Mouse (Mus musculus): ENCODE measurements around the gene Fam19a3. TPM values are rescaled to one million over a fixed set of nuclear protein-coding genes. Genes with fewer than 3 reads are reported as not detected.

The Fam19a3 gene
- 0.21 TPM in 1 of 2 replicates, not detected in the other for total RNA-seq (2014; rRNA removed)
- not detected in 2 replicates for polyA plus RNA-seq (2015; fragmentation: Nextera tagmentation; extraction: Ambion mirVana)

DNA sequence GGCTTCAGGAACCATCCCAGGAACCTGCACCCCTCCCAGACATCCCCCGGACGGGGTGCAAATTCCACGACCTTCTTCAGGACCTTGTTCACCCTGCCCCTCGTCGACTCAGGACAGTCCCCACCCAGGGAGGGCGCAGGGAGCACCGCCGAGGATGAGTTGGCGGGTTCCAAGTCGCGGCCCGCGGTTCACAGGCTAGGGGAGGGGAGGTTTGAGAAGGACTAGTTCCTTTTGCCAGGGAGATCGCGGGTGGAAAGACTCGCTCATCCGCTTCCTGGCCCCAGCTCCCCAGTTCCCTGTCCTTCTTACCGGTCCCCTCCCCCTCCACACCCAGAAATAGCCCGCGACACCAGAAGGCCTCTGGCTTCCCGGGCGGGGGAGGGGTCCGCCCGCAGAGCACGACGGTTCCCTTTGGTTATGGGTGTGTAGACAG, at the start of gene Fam19a3:
TSS of gene Fam19a3 (minus strand) at position 370 of the 433 bp plus-strand sequence.
- H3K4me2 ChIP-seq (ENCODE audit: low read depth, low read length): peak within 1 kb of the TSS; percentile 73
- no peak for DNase-seq (ENCODE audit: low spot score)
- no peak within 1 kb of the TSS for H3K27ac ChIP-seq
- TF ChIP-seq CTCF (IDR thresholded peaks at IDR 0.05; ENCODE audit: low read depth): no peak
- H3K9me3 ChIP-seq (ENCODE audit: low read length): no peaks in the 10 kb centered on the region
- H3K27me3 ChIP-seq (ENCODE audit: insufficient read depth, low read length): peaks cover 53% of the 10 kb centered on the region
- 0 out of 2 replicates have a peak, but pooled peaks have one; percentile 10 for ATAC-seq
- H3K4me1 ChIP-seq (ENCODE audit: insufficient read depth, low read length): peaks cover 5% of the 10 kb centered on the region; the same call in 1 of the 2 replicates
- H3K36me3 ChIP-seq (ENCODE audit: insufficient read depth, low read length): no peaks in the 10 kb centered on the region
- under 1% methylated on average over 26 of the region's 26 CpGs for WGBS
- peak within 1 kb of the TSS; percentile 39 for H3K9ac ChIP-seq (replicated peaks; ENCODE audit: low read length)
- peak within 1 kb of the TSS; percentile 38 for H3K4me3 ChIP-seq (ENCODE audit: low read length)

DNA sequence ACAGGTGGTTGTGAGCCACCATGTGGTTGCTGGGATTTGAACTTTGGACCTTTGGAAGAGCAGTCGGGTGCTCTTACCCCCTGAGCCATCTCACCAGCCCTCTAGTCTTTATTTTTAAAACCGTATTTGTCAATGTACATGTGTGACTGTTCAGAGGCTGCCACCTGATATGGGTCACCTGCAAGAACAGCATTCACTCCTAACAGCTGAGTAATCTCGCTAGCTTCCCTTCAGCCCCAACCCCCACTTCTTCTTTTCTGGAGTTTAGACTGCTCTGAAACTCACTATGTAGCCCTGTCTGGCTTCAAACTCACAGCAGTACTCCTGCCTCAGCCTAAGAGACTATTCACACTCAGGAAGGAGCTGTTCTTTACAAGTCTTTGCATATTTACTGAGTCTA, 40.8 kb upstream of the Fam19a3 start:
- no peak for TF ChIP-seq CTCF (IDR thresholded peaks at IDR 0.05; ENCODE audit: low read depth)
- no peak for ATAC-seq
- Histone ChIP-seq H3K4me1 (ENCODE audit: insufficient read depth, low read length) (no peaks in the 10 kb centered on the region), H3K9ac (replicated peaks; ENCODE audit: low read length) (no peak overlapping the region), H3K27me3 (ENCODE audit: insufficient read depth, low read length) (no peaks in the 10 kb centered on the region), H3K36me3 (ENCODE audit: insufficient read depth, low read length) (peaks cover 7% of the 10 kb centered on the region; the same call in 1 of the 2 replicates), H3K9me3 (ENCODE audit: low read length) (no peaks in the 10 kb centered on the region), H3K27ac (no peak overlapping the region), H3K4me2 (ENCODE audit: low read depth, low read length) (no peak overlapping the region), H3K4me3 (ENCODE audit: low read length) (no peak overlapping the region)
- DNase-seq (ENCODE audit: low spot score): no peak
- WGBS: 83% methylated on average over 3 of the region's 3 CpGs

DNA sequence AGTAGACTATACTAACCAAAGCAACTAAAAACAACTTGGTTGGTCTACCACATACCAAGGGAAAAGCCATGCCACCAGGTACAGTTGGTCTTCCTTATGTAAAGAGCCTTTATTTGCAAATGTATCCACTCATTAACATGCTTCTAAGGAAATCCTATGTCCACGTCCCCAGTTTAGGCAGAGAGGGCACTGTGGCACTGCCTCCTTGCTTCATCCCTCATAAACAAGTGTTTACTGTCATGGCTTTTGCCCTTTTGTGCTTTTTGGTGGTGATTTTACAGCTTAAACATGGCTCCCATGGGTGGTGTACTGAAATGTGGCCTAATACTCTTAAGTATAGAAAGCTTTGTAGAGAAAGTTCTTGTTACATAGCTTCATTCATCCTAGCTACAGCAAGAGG, 38.8 kb upstream of the Fam19a3 start:
- 50% methylated on average over 1 of the region's 1 CpGs for WGBS
- TF ChIP-seq CTCF (IDR thresholded peaks at IDR 0.05; ENCODE audit: low read depth): no peak
- H3K9me3 ChIP-seq (ENCODE audit: low read length): no peaks in the 10 kb centered on the region
- no peaks in the 10 kb centered on the region for H3K4me1 ChIP-seq (ENCODE audit: insufficient read depth, low read length)
- H3K36me3 ChIP-seq (ENCODE audit: insufficient read depth, low read length): no peaks in the 10 kb centered on the region; the same call in 1 of the 2 replicates
- no peaks in the 10 kb centered on the region for H3K27me3 ChIP-seq (ENCODE audit: insufficient read depth, low read length)
- H3K9ac ChIP-seq (replicated peaks; ENCODE audit: low read length): no peak overlapping the region
- no peak overlapping the region for H3K27ac ChIP-seq
- DNase-seq (ENCODE audit: low spot score) (no peak), ATAC-seq (no peak)
- H3K4me2 ChIP-seq (ENCODE audit: low read depth, low read length): no peak overlapping the region
- no peak overlapping the region for H3K4me3 ChIP-seq (ENCODE audit: low read length)

DNA sequence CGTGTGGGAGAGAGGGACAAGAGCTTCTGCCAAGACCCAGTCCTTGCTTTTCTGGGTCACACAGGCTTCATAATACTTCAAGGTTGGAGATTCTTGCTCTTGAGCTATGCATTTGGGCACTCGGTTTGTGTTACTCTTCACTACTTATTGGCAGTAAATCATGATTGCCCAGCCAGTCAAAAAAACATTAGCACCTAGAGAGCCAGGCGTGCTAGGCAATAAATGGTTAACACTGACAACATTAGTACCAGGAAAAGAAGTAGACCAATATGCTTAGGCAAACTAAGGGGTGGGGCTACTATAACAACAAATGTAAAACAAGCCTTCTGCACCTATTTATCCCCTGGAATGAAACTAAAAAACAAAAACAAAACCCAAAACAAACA, 37.1 kb upstream of the Fam19a3 start:
- H3K9ac ChIP-seq (replicated peaks; ENCODE audit: low read length): peak overlapping the region; percentile 79; the same call in 1 of the 2 replicates
- peak overlapping the region; percentile 85; the same call in 1 of the 2 replicates for H3K27ac ChIP-seq
- no peak for TF ChIP-seq CTCF (IDR thresholded peaks at IDR 0.05; ENCODE audit: low read depth)
- H3K4me3 ChIP-seq (ENCODE audit: low read length): peak overlapping the region; percentile 78
- no peaks in the 10 kb centered on the region for H3K36me3 ChIP-seq (ENCODE audit: insufficient read depth, low read length)
- H3K4me2 ChIP-seq (ENCODE audit: low read depth, low read length): peak overlapping the region; percentile 97
- 4% methylated on average over 3 of the region's 3 CpGs for WGBS
- no peaks in the 10 kb centered on the region for H3K4me1 ChIP-seq (ENCODE audit: insufficient read depth, low read length)
- ATAC-seq (no peak), DNase-seq (ENCODE audit: low spot score) (no peak)
- H3K27me3 ChIP-seq (ENCODE audit: insufficient read depth, low read length): no peaks in the 10 kb centered on the region
- no peaks in the 10 kb centered on the region for H3K9me3 ChIP-seq (ENCODE audit: low read length)

DNA sequence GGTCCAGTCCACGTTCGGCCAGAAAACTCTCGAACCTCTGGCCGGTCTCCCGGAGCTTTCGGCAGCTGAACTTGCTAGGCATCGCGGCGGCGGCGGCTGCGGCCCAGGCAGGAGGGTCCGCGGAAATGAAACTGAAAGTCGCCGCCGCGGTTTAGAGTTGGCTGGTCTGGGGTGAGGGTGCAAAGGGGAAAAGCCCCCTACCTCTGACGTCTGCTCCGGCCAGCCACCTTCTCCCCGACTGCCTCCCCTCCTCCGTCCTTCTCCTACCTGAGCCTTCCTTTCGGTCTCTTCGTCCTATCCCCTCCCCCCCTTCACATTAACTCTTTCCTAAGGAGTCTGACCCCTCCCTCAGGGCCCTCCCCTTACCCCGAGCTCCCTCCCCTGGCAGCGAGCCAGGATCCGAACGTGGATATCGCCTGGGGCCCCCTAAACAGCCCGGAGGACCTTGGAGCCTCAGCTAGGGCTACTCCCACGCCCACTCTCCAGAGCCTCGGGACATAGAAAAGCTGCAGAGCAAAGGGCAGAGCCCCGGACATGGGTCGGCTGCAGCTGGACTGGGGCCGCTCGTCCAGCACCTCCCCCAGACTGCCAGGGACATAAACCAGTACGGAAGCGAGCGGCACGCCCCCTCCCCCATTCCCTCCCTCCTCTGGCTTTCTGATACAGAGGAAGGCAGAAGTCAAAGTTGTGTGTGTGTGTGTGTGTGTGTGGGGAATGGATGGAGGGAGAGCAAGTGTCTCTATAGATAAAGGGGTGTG, 36.5 kb upstream of the Fam19a3 start, which contains the start of gene Mov10:
TSS of gene Mov10 (minus strand) at position 573 of the 758 bp plus-strand sequence.
- H3K4me2 ChIP-seq (ENCODE audit: low read depth, low read length): peak within 1 kb of the TSS; percentile 97
- ATAC-seq (peak; percentile 74), DNase-seq (ENCODE audit: low spot score) (peak; percentile 77)
- no peak for TF ChIP-seq CTCF (IDR thresholded peaks at IDR 0.05; ENCODE audit: low read depth)
- H3K36me3 ChIP-seq (ENCODE audit: insufficient read depth, low read length): no peaks in the 10 kb centered on the region
- H3K27me3 ChIP-seq (ENCODE audit: insufficient read depth, low read length): no peaks in the 10 kb centered on the region
- peak within 1 kb of the TSS; percentile 78 for H3K4me3 ChIP-seq (ENCODE audit: low read length)
- under 1% methylated on average over 38 of the region's 40 CpGs for WGBS
- peak within 1 kb of the TSS; percentile 79 for H3K9ac ChIP-seq (replicated peaks; ENCODE audit: low read length)
- no peaks in the 10 kb centered on the region for H3K9me3 ChIP-seq (ENCODE audit: low read length)
- no peaks in the 10 kb centered on the region for H3K4me1 ChIP-seq (ENCODE audit: insufficient read depth, low read length)
- peak within 1 kb of the TSS; percentile 85 for H3K27ac ChIP-seq

DNA sequence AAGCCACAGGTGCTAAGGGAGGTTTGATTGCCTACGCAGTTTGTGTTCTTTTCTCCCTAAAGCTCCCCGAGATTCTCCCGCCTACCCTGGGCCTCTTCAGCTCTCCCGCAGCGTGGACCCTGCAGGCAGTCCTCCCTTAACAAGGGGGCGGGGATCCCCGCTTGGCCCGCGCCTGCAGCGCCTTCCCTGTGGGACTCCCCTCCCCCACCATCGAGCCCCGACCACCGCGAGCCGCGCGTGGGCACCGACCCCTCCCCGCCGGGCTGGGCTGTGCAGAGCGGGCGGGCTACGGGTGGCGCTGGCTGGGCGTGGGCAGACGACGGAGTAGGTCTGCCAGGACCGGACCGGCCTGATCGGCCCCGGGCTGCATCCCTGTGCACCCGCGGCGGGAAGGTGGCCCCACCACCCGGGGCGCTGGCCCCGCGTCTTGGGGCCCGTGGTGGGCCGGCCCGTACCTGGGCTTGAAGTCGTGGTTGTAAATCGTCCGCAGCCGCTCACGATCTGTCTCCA, 35.9 kb upstream of the Fam19a3 start:
- peak overlapping the region; percentile 78 for H3K4me3 ChIP-seq (ENCODE audit: low read length)
- no peaks in the 10 kb centered on the region for H3K36me3 ChIP-seq (ENCODE audit: insufficient read depth, low read length)
- H3K27ac ChIP-seq: peak overlapping the region; percentile 85
- WGBS: 2% methylated on average over 35 of the region's 46 CpGs
- TF ChIP-seq CTCF (IDR thresholded peaks at IDR 0.05; ENCODE audit: low read depth): no peak
- H3K9me3 ChIP-seq (ENCODE audit: low read length): no peaks in the 10 kb centered on the region
- H3K9ac ChIP-seq (replicated peaks; ENCODE audit: low read length): peak overlapping the region; percentile 79
- ATAC-seq (peak; percentile 87), DNase-seq (ENCODE audit: low spot score) (peak; percentile 67)
- no peaks in the 10 kb centered on the region for H3K27me3 ChIP-seq (ENCODE audit: insufficient read depth, low read length)
- H3K4me2 ChIP-seq (ENCODE audit: low read depth, low read length): peak overlapping the region; percentile 97
- no peaks in the 10 kb centered on the region for H3K4me1 ChIP-seq (ENCODE audit: insufficient read depth, low read length)
